Mouse (Mus musculus) MN1 (cell line): ENCODE data around the gene Tomm40.
"Not testable (repeated sequence)": the region's sequence is repeated elsewhere in the genome, so short reads cannot be mapped to it uniquely, and the experiment has no call there.

Experiments
- DNase-seq: peaks from one replicate; pipeline ENCODE4 v3.0.0-alpha.2; 2016; ENCODE audit warnings: low spot score

Gene Tomm40

DNA sequence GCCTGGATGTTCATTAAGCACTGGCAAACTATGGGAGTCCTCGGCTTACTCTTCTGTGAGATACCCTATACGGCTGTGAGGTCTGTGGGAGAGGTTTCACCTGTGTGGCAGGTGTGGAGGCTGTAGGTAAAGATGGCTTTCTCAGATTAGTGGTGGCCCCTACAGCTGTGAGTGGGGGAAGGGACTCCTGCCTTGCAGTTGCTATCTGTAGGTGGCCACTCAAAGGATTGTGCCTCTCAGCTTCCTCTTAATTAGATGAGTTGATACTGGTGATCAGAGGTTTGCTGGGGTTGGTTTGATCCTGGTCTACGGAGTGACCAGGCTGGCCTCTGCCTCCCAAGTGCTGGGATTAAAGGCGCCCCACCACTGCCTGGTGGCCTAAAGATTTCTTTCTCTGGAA is 10.8 kb downstream of the Tomm40 start:
- DNase-seq, result no peak

DNA sequence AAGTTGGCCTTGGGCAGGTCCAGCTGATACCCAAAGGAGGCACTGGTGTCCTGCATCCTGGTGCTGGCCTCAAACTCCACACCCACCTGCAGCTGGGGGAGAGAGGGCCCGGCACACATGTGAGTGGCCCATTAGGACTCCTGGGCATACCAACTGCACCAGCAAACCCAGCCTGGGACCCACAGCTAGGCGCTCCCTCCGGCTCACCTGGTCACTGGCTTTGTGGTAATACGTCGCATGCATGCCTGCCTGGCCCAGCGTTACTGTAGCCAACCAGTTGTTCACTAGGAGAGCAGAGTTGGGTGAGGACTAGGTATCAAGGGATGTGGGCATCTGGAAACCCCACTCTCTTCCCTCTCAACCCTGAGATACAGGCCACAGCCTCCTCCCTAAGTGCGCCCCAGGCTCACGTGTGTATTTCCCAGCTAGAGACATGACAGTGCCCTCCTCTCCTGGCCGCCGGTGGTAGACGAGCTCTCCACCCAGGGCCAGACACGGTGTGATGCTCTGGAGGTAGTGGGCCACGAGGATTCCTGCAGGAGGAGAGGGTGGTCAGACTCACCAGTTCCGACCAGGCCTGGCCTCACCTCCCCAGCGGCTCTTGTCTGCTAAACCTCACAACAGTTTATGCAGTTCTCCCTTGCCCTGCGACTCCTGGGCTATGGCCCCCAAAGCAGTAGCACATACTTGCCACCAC is 12.2 kb downstream of the Tomm40 start:
- no peak for DNase-seq

GRCm38 (mm10) chr7:19701069-19701761 is 14.0 kb downstream of the Tomm40 start:
- DNase-seq, result peak; percentile 41

- no peak for DNase-seq
Observed at GRCm38 (mm10) chr7:19700299-19701068, 14.8 kb downstream of the Tomm40 start.

- DNase-seq, result no peak
Observed at GRCm38 (mm10) chr7:19699827-19700148, 15.4 kb downstream of the Tomm40 start.

DNA sequence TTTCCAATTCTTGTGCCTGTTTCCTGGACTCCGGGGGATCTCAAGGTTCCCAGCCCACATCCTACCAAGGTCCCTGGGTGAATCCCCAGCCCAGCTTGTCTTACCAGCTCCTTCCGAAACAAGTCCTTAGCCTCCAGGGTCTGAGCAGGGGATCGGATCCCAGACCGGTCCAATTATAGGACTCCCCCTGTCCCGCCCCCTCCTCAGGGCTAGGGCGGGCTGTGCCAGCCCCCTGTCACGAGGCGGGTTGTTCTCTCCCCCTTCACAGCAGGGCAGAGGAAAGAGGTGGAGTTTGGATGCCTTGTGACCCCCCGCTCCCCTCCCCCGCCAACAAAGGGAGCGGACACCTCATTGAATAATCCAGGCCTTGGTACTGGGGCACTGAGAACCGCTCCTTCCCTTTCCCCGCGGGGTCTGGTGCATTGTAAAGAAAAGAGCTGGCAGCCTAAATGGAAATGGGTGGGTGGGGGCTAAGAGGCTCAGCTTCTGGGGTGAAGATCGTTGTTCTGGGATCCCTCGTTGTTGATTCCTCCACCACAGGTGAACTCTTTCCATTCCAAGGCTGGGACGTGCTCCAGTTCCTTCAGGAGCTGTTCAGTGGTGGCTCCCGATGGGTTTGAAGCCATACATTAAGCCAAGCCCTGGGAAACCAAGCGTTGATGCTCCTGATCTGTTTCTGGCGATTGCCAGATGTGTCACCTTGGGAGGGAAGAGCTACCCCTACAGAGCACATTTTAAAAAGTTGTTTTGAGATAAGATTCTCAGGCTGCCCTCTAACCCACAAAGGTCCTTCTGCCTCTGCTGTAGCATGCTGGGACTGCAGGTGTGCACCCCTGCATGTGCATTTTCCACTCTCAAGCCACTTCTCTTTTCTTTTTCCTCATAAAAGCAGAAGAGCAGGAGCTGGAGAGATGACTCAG is 16.1 kb downstream of the Tomm40 start, which contains the start of gene Apoe:
Apoe (minus strand) TSS at position 282 of the 920 bp plus-strand sequence.
- DNase-seq, result no peak

- no peak for DNase-seq
Observed at GRCm38 (mm10) chr7:19697949-19698906, 17.0 kb downstream of the Tomm40 start.

GRCm38 (mm10) chr7:19696336-19696873 is 18.8 kb downstream of the Tomm40 start:
- no peak for DNase-seq

DNA sequence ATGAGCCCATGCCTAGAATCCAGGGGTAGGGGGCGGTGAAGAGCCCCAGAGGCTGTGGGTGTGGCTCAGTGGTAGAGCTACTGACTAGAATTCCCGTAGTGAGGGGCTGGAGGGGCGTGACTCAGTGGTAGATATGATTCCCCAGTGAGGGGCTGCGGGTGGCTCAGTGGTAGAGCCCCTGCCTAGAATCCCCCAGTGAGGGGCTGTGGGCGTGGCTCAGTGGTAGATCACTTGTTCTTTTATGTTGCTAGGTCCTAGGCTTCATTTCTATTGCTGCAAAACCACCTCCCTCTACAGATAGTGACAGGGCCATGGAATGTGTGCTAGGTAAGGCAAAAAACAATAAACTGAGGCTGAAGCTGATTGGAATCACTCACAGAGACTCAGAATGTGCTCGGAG is 19.4 kb downstream of the Tomm40 start:
- no peak for DNase-seq

DNA sequence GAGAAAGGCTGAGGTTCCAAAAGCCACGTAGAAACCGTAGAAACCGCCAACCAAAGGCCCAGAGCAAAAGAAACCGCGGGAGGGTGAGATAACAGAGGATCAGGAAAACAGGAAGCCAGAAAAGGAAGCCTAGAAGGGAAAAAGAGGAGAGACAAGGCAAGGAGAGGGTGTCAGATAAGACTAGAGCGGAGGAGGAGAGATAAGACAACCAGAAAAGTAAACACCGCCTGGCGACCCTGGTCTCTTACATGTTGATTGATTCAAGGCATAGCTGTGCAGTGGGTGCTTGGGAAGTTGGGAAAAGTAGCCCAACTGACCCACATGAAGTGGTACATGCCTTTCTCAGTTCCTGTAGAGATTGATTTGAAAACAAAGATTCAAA is 20.0 kb downstream of the Tomm40 start:
- no peak for DNase-seq

DNA sequence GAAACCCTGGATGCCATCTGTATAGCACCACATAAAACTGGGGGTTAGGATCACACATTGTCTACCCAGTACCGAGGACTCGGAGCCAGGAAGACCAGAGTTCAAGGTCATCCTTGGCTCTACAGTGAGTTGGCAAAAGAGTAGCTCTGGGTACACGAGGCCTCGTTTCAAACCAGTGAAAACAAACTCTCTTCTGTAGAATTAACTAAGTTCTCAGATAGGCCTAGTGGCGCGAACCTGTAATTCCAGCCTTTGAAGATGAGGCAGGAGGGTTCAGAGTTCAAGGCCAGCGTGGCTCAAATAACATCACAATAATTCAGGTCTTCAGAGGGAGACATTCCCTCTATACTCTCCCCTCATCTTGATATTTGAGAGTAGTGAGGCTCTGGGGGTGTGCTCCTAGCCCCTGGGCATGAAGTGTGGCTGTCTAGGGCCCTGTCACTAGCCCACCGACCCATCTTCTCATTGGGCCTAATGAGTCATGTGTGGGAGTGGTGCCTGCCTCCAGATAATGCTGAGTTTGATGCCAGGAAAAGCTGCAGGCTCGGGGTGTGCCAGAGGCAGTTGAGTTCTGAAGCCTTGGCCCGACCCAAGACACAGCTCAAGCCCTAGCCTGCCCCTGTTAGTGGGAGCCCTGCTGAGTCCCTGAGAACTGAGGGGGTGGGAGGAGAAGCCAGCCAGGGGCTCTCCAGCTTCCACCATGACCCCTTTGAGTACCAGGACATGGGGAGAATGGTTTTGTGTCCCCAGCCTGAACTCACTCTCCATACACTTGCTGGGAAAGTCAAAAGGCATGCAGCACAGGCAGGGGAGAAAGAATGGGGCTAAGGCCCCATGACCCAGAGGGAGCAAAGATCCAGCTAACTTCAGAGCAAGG is 20.7 kb downstream of the Tomm40 start:
- DNase-seq, result no peak

- DNase-seq, result no peak
Observed at GRCm38 (mm10) chr7:19693421-19693820, 21.8 kb downstream of the Tomm40 start.

DNA sequence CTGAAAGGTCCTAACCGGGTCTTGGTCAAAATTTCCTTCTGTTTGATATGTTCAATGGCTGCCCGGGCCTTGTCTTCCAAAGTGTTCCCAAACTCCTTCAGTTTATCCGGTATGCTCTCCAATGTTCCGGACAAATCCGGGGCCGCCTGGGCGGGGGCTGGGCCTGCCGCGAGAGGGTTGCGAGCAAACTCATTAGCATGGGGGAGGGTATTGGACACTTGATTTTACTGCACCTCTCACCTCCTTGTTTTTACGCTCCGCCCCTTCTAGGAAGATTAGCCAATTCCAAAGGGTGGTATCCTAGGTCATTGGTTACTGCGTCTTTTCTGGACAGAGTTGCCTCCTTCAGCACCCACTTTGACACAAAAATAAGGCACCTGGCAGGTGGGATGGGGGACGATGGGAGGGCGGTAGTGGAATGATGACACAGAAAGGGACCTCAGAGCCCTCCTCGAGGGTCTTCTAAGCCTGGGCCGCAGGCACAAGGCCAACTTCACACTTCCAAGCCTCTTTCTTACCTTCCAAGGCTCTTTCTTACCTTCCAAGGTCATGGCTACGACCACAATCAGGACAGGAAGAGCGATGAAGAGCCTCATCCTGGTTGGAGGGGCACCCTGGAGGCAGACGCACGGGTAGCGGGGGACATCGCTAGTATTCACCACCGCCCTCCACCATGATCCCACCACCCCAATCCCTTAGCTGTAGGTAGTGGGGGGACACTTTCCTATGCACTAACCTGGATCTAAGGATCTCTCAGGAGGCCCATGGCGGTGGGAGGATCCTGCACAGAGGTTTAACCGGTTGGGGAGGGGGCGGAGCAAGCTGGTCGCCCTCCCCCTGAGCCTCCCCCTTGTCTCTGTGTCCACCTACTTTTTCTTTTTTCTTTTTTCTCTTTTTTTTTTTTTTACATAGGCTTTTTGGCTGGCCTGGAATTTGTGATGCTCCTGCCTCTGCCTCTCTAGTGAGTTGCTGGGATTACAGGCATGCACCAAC is 23.1 kb downstream of the Tomm40 start, which contains the start of gene Apoc1:
Apoc1 (minus strand) TSS at position 788 of the 993 bp plus-strand sequence.
- DNase-seq, result no peak

- DNase-seq, result no peak
Observed at GRCm38 (mm10) chr7:19691434-19691833, 23.8 kb downstream of the Tomm40 start.

- DNase-seq, result no peak
Observed at GRCm38 (mm10) chr7:19690845-19691244, 24.4 kb downstream of the Tomm40 start.

DNA sequence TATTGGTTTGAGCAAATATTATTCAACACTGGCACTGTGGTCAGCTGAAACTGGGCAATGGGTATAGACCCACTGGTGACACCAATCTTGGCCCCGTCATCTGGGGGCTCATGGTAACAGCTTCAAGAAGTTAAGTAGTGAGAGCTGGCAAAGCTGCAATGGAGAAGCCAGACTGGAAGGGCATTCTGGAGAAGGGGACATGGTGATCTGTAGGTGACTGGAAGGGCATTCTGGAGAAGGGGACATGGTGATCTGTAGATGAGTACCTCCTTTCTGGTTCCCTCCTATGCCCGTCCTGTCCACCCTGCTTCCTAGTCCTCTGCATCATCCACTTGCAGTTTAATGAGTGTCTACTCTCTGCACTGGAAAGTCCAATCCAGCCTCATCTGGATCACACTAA is 26.6 kb downstream of the Tomm40 start:
- DNase-seq, result no peak

GRCm38 (mm10) chr7:19688101-19688500 is 27.1 kb downstream of the Tomm40 start:
- no peak for DNase-seq

GRCm38 (mm10) chr7:19686927-19687583 is 28.2 kb downstream of the Tomm40 start:
- not testable (repeated sequence) for DNase-seq
